Mouse (Mus musculus): ENCODE measurements around the gene Sh3d19. TPM values are rescaled to one million over a fixed set of nuclear protein-coding genes. Genes with fewer than 3 reads are reported as not detected.
A peak's percentile ranks its signal among the peaks of the same experiment; 100 is the strongest.

The Sh3d19 gene
- 10 to 100 TPM; 23.4 to 26.4 TPM for total RNA-seq (2021)

DNA sequence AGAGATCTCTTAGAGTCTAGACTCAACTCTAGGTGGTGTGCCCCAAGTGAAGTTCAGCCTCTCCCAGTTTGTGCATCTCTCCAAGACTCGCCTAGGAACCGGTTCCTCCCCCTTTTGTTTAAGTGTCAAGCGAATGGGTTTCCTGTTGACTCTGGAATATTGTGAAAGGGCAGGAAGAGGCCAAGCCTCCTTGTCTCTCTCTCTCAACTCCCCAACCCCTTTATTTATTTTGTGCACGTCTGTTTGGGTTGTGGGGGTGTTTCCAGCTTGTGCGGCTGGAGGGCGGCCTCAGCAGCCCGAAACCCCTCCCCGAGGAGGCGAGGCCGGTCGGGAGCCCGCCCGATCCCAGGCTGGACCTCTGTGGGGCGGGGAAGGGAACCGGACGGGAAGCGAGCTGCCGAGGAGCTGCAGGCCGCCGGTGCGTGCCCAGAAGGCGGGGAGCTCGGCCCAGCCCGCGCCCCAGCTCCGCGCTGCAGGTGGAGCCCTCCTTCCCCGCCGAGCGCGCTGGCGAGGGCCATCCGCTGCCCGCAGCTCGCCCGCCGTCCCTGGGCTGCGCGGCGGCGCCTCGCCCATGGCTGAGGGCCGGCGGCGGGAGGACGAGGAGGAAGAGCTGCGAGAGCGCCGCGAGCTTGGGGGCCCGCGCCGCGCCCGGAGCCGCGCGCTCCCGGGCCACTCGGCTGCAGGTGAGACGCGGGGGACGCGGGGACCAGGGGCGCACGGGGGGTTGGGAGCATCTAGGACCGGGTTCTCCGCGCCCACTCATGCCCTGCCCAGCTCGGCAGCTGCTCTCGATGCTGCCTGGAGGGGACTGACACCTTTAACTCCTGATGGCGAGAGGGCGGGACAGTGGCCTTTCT, at the start of gene Sh3d19:
Gene Sh3d19 (plus strand): TSS at position 368 of the 857 bp plus-strand sequence.
- peak; percentile 65 to 74 for DNase-seq

DNA sequence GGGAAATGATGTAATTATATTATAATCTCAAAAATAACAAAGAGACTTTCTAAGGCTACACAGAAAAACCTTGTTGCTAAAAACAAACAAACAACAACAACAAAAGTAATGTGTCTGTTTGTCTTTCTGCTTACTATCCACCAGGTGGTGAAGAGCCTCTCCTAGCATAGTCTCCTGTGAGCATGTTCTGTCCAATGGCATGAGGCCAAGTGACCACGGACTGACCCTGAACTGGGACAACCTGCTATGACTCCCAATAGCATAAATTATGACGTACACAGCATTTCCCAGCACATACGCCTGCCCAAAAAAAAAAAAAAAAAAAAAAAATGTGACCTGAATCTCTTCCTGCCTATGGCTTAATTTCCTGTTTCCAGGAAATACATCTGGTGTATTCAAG, 48.6 kb upstream of the Sh3d19 start:
- DNase-seq: no peak

DNA sequence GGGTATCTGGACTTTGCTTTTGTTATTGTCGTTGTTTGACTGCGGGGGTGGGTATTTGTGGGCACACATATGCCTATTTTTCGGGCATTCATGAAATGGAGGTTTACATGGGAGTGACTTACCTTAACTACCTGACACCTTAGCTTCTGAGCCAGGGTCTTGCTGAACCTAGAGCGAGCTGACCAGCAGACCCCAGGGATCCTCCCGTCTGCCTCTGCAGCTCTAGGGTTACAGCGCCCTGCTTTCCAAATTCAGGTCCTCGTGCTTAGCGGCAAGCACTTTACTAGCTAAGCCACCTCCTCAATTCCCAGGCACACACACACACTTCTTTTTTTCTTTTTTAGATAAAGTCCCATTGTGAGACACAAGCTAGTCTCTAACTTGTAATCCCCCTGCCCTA, 47.6 kb upstream of the Sh3d19 start:
- no peak for DNase-seq

DNA sequence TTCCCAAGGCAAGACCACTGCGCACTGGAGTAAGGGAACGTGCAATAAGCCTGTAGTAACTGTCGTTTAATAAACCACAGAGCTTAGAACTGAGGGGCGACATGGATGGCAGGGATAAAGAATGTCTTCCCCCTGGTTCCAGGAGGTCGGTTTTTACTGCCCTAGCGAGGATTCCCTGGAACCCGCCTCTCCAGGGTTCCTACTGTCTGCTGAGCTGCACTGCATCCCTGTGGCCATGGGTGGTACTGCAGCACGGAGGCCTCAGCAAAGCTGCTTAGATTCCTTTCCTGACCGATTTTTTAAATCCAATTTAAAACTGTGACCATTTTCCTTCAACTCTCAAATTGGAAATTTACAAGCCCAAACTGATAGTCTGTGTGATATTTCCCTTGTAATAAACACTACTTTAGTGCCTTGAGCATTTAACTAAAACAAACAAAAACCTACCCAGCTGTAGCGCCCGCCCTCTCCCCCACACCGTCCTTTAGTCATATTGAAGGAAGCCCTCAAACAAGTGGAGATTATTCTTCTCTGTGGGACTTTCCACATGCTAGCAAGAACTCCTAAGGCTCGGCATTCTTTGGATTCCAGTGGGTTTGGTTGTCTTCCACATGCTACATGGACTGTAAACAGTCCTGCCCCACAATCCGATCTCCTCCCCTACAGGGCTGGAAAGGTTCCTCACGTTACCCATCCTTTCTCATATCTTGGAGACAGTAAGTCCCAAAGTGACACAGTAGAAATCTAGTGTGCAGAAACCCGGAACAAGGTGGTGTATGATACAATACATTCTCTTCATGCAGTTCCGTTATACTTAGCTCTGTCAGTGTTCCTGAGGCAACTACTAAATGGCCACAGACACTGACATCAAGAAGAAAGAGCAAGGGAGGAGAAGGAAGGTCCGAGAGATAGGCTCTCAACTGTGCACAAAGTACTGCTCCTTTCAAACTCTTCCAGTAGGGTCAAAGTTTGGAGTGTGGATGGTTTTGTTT, 46.7 kb upstream of the Sh3d19 start:
- peak; percentile 81 to 84 for DNase-seq

DNA sequence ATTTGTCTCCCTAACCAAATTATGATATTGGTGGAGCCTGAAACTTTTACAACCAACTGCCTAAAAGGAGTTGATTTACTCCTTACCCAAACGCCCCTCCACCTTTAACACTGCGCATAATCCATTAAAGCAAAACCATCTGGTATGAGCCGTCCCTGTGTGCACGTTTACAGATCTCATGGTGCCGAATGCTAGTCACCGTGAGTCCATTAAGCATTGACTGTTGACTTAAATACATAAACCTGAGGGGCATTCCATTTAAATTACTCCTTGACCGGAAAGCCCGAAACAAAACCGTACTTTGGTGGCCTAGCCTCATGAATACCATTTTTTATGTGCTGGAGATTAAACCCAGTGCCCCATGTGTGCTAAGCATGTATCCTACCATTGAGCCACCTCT, 43.6 kb upstream of the Sh3d19 start:
- DNase-seq: no peak

DNA sequence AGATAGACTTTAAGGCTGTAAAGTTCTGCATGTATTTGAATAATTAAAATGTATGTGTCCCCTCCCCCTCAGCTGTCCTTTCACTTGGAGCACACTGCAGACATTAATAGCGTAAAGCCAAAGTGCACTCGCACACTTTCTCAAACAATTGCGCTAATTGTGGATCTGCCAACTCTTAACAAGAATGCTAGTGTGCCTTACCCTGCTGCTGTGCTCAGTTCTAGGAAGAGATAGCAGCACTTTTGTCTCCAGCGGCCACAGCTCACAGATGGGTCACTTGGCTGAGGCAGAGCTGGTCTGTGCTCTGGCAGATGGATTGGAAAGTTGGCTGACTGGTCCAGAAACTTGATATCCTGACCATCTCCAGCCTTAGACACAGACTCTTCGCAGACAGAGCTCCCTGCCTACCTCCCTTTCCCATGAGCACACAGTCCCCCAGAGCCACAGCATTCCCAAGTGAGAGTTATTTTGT, 42.7 kb upstream of the Sh3d19 start:
- peak; percentile 22 to 32 for DNase-seq

DNA sequence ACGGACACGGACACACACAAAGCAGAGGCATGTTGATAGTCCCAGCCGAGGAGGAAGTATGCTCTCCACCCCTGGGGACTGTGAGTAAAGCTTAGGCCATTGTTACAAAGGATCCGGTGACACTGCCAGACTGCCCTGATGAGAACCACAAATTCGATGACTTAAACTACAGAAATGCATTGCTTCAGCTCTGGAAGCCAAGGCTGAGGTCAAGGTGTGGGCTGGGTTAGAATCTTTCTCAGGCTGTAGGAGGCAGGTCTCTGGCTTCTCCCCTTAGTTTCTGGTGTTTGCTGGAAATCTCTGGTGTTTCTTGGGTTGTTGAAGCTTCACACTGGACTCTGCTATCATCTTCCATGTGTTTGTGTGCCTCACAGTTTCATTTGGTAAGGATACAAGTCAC, 41.2 kb upstream of the Sh3d19 start:
- no peak for DNase-seq

DNA sequence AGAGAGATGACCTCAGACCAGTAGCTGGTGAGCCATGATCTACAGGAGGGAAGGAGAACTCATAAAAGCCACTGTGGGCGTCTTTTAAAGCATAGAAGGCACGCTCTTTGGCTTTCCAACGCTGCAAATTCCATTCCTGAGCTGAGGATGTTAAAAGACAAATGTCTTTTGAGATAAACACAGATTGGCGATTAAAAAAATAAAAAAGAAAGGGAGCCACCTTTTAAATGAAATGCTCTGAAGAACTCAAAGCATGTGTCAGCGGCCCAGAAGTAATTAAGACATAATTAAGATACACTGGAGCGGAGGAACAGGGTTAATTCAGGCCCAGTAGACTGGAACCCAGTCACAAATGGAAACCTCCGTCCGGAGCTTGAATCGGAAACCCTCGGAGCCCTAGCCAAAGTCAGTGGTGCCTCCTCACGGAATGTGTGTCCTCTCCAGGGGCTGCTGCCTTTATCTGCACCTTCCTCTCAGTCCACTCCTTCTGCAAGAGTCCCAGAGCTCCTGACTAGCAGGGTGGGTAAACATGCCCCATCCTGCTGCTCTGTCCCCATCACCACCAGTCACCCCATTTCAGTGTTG, 40.1 kb upstream of the Sh3d19 start:
- no peak for DNase-seq

DNA sequence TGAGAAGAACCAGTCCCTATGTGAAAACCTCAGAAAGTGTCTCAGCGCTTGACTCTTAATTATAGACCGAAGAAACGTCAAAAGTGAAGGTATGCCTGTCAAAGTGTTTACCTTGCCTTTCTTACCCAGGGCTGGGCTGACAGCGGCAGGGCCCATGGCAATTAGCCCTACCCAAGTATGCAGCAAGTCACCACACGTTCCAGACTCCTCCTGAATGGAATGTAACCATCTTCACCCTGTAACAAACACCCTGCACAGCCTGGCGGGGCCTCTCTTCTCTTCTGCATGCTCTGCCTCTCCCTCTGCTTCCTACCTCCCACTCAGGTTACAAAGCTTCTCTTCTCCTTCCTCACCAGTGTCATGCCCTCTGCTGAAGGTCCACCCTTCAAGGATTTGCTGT, 39.0 kb upstream of the Sh3d19 start:
- DNase-seq: no peak

DNA sequence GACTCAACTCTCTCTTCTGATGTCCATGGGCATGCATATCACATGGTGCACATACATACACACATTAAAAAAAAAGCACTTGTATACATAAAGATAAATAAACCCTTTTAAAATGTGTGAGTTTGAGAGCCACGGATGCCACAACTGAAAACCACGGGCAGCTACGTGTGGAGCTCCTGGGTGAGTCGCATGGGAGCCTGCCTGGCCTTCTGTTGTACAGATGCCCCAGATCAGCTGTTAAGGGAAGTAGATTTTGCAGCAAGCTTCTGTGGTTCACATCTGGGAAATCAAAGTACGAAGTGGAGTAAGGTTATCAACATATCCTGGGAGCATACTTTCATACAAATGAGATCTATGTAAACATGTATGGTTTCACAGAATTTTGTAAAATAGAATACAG, 37.3 kb upstream of the Sh3d19 start:
- no peak for DNase-seq

DNA sequence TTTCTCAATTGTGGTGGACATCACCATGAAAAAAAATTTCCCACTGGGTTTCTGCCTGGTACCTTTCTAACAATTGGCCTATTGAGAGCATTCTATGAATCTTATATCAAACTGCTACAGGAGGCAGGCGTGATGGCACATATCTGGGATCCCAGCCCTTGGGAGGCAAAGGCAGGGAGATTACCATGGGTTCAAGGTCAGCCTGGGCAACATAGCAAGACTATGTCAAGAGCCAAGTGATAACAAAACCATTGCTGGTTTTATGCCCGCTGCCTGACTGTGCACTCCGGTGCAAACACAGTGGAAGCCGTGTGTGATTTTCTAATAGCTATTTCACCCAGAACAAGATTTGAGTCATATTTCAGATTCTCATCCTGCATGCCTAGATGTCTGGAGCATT, 20.0 kb upstream of the Sh3d19 start:
- no peak for DNase-seq

DNA sequence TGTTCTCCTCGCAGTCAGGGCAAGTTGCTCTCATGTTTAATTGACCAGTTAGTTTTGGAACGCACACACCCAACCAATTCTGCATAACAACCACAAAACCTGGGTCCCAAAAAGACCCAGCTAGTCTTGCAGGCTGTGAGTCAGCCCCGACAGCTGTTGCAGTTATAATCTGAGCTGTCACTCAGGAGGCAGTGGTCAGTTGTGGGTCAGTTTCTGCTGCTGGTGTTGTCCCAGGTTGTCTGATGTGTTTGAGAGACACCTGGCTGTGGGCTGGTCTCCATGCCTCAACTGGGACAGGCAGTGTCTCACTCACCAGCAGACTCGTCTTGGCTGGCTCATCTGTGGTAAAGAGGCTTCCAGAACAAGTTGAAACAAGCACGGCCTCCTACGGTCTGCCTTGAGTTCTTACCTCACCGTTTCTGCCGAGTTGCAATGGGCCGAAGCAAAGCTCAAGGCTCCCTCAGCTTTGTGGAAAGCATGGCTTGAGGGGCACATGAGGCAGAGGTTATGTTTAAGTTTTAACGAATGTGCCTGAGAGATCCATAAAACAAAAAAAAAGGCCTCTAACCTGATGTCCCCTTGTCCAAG, 18.1 kb upstream of the Sh3d19 start:
- DNase-seq: no peak

DNA sequence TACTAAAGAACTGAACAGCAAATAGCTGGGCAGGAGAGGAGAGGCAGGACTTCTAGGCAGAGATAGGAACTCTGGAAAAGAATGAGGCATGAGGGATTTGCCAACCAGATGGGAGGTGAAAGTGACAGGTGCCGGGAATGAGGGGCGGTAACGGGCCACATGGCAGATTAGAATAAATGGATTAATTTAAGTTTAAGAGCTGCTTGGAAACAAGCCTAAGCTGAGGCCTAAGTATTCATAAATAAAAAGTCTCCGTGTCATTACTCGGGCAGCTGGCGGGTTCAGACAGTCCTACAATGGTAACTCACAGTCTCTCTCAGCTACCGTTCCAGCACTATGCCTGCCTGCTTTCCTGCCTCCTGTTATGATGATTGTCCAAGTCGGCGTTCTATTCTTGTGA, 15.6 kb upstream of the Sh3d19 start:
- peak in 1 of 2 experiments; percentile 24 for DNase-seq

DNA sequence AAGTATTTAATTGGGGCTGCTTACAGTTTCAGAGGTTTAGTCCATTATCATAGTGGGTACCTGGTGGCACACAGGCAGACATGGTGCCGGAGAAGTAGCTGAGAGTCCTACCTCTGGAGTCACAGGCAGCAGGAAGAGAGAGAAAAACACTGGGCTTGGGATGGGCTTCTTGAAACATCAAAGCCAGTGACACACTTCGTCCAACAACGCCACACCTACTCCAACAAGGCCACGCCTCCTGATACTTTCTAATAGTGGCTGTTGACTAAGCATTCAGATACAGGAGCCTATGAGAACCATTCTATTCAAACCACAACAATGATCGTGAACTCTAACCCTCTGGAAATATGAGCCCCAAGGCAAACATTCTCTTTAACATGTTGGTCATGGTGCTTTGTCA, 15.2 kb upstream of the Sh3d19 start:
- no peak for DNase-seq

DNA sequence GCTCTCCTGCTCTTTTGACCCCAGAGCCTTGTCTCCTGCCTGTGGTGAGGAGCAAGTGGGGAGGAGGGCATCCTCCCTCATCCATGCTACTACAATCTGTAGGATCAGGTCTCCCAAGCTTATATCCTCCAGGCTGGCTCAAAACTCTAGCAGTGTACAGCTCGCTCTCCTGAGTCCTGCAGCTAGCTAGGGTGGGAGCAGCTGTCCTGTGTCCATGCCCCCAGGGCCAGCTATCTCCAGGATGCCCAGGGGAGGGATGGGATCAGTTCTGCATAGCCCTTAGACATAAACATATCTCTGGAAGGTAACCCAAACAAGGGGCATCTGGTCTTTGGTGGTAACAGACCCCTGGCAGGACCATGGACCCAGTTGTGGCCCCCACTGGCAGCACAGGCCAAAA, 11.2 kb upstream of the Sh3d19 start:
- no peak for DNase-seq

DNA sequence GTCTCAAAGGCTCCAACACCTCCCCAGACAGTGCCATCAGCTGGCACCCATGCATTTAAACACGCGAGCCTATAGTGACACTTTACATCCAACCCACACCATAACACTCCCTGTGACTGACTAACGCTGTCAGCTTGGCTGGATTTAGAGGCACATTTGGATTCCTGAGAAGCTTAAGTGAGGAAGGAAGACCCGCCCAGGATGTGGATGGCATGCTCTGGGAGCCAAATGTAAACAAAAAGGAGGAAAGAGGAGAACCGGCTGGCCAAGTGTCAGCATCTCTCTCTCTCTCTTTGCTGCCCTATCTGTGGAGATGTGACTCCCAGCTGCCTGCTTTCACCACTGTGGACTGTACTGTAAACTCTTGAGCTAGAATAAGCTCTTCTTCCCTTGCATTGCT, 9.8 kb upstream of the Sh3d19 start:
- DNase-seq: no peak

DNA sequence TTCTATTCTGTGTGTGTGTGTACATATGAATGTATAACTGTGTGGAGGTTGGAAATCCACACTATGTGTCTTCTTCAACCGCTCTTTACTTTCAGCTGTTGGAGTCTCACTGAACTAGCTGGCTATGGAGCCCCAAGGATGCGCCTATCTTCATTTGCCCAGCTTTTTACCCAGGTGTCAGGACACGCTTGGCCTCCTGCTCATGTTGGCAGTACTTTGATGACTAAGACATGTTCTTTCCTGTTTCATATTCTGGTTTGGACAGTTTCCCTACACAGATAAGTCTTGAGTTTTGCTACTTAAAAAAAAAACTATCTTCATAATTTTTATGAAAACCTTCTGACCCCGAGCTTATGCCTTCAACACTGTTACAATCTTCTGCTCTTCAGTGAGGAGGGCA, 5.4 kb upstream of the Sh3d19 start:
- no peak for DNase-seq

DNA sequence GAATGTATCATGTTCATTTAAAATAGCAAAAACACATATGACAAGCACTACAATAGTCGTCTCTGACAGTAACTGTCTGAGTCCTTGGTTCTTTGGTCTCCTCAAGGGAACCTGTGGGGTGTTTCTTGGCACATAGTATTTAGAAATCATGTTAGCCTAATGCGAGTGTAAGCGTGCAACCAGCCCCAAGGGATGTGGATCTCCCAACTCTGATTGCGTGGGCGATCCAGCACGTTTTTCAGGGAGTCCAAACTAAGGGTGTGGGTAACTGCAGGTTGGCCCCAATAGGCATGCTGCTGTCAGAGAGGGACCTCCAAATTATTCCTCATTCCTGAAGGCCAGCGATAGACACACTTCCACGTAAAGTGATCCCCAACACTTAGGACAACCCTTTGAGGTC, 1.9 kb upstream of the Sh3d19 start:
- DNase-seq: no peak

DNA sequence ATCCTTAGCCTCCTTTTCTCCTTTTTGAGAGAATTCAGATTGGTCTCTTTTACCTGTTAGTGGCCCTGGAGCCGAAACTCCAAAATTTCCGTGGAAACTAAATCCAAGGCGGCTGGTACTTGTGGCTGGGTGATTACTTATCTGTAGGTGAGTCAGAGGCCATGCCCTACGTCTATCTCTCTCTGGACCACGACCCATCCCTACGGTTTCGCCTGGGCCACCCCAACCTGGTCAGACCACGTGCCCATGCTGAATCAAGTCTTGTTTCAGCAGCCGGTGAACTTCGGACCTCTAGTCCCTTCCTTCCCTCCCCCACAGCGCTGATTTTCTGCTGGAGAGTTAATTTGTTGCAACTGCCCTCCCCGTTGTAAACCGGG, 678 bp downstream of the Sh3d19 start:
- no peak for DNase-seq

DNA sequence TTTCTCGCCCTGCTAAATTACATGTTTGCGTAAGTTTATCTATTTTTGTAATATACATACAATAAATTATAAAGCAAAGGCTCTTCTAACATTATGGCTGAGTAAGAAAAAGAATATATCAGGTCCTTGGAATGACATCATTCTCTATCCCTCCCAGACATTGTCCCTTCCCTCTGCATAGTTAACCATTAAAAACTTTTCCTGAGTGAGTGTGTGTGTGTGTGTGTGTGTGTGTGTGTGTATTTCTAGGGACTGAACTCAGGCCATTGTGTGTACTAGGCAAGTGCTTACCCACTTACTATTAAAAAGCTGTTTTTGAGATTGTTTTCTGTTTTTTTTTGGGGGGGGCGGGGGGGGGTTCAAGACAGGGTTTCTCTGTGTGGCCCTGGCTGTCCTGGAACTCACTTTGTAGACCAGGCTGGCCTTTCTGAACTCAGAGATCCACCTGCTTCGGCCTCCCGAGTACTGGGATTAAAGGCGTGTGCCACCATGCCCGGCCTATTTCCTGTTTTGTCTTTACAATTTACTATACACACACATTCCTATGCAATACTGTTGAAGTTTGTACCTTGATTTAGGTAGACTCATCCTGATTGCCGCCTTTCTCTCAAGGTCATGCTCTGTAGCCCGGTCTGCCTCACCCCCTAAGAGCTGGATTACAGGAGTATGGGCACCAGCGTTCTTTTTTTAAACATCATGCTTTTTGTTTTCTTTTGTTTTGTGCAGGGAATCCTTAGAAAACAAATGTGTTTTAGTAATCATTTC, 2.6 kb downstream of the Sh3d19 start:
- no peak for DNase-seq

DNA sequence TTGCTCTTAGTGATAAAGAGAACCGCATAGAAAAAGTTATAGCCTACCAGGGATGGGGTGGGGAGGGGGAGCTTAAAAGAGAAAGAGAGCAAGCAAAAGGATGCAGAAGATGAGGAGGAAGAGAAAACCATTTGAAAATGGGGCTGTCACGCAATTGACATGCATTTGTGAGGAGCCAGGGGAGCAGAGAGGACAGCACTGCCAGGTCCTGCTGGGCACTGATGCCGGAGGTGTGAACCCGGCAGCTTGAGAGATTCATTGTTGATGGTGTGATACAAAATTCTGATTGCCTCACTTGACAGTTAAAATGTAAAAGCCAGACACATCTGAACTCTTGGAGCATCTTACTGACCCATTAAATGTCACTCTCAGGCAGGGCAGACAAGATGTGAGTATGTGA, 3.5 kb downstream of the Sh3d19 start:
- DNase-seq: no peak

DNA sequence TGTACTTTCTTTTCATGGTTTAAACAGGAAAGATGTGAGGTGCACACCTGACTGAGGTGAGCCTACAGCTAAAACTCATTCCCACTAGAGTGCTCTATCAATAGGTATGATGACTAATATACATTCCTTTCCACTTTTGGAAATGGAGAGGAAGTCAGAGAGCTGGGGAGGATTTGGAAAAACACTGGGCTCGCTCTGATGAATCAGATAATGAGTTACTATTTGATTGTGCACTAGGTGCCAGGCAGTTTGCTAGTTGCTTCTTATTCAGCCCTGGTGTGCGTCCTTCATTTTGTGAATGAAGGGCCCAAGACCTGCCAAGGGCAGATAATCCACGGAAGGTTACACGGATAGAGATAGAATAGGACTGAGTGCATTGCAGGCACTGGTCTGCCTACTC, 9.1 kb downstream of the Sh3d19 start:
- no peak for DNase-seq
